Mouse (Mus musculus) midbrain, embryonic 11.5 days (tissue): ENCODE results near the gene Gm21704. TPM values are rescaled to one million over a fixed set of nuclear protein-coding genes. Genes with fewer than 3 reads are reported as not detected.
"Not testable (repeated sequence)": the region's sequence is repeated elsewhere in the genome, so short reads cannot be mapped to it uniquely, and the experiment has no call there.

Source experiments
- ATAC-seq: fragments of 200-750 bp; cut with Nextera tagmentation; 2 replicates; pipeline ENCODE4 v1.8.0; 2017; ENCODE audit warnings: moderate TSS enrichment, moderate library complexity; ENCODE audit not compliant: low FRiP score
- DNase-seq: peaks from one replicate; pipeline ENCODE4 v3.0.0; 2015; ENCODE audit warnings: low spot score; ENCODE audit errors: missing footprints
- H3K27ac ChIP-seq: fragments of 300-500 bp; sonication (generic); 2 replicates; pipeline ENCODE4 v1.5.1; 2014; ENCODE audit warnings: low read depth, low read length
- H3K27me3 ChIP-seq: fragments of 300-500 bp; sonication (generic); 2 replicates; pipeline ENCODE4 v1.6.1; 2014; ENCODE audit warnings: mild to moderate bottlenecking, low read length, moderate library complexity, mixed read lengths; ENCODE audit not compliant: control insufficient read depth, insufficient read depth
- H3K36me3 ChIP-seq: fragments of 300-500 bp; sonication (generic); 2 replicates; pipeline ENCODE4 v1.6.1; 2014; ENCODE audit warnings: mild to moderate bottlenecking, low read length, moderate library complexity, mixed read lengths; ENCODE audit not compliant: control insufficient read depth, insufficient read depth
- H3K4me1 ChIP-seq: fragments of 300-500 bp; sonication (generic); 2 replicates; pipeline ENCODE4 v1.6.1; 2014; ENCODE audit warnings: low read length; ENCODE audit not compliant: control insufficient read depth, insufficient read depth
- H3K4me2 ChIP-seq: fragments of 300-500 bp; sonication (generic); 2 replicates; pipeline ENCODE4 v1.6.1; 2014; ENCODE audit warnings: mild to moderate bottlenecking, moderate library complexity
- H3K4me3 ChIP-seq: fragments of 300-500 bp; sonication (generic); 2 replicates; pipeline ENCODE4 v1.5.1; 2014; ENCODE audit warnings: low read depth, low read length
- H3K9ac ChIP-seq: fragments of 300-500 bp; sonication (generic); 2 replicates; pipeline ENCODE4 v1.6.1; 2014; ENCODE audit warnings: low read length
- H3K9me3 ChIP-seq: fragments of 300-500 bp; sonication (generic); 2 replicates; pipeline ENCODE4 v1.6.1; 2016; ENCODE audit warnings: low read length; ENCODE audit not compliant: control insufficient read depth
- WGBS: fragments of 180-500 bp; shearing (Covaris S2); extraction: QIAGEN DNeasy Blood & Tissue Kit; methylation state at CpG from one replicate; pipeline ENCODE4 v1.1.7; 2014; 5-methylcytosine and 5-hydroxymethylcytosine counted together
- polyA plus RNA-seq: library from polyadenylated mRNA; unstranded; fragments of >200 nt; fragmentation: Nextera tagmentation; extraction: Ambion mirVana; gene quantifications from 2 replicates; pipeline ENCODE4 v1.2.1, GENCODE M21; 2014

The Gm21704 gene
- polyA plus RNA-seq: not detected in 2 replicates

- not testable (repeated sequence) for H3K4me2 ChIP-seq, H3K9ac ChIP-seq, H3K9me3 ChIP-seq, H3K4me3 ChIP-seq, H3K4me1 ChIP-seq, ATAC-seq, H3K27ac ChIP-seq, H3K27me3 ChIP-seq, DNase-seq, H3K36me3 ChIP-seq
- WGBS: no CpG with 5 or more reads among the region's 9 CpGs
Observed at GRCm38 (mm10) chrY:3410067-3410466, at the start of gene Gm21704, which contains the start of gene Gm21708. TSS of gene Gm21704 (minus strand) at chrY:3410167. TSS of gene Gm21708 (minus strand) at chrY:3410167.

- H3K27me3 ChIP-seq, H3K27ac ChIP-seq, H3K4me3 ChIP-seq, H3K4me2 ChIP-seq, H3K36me3 ChIP-seq, H3K9me3 ChIP-seq, ATAC-seq, H3K9ac ChIP-seq, H3K4me1 ChIP-seq, DNase-seq: not testable (repeated sequence)
- no CpG with 5 or more reads among the region's 9 CpGs for WGBS
Observed at GRCm38 (mm10) chrY:3345229-3345628, 64.7 kb downstream of the Gm21704 start, which contains the start of gene Gm21693. TSS of gene Gm21693 (minus strand) at chrY:3345329.

GRCm38 (mm10) chrY:3340661-3341060 lies 69.3 kb downstream of the Gm21704 start:
- not testable (repeated sequence) for H3K4me2 ChIP-seq, H3K9ac ChIP-seq, ATAC-seq, H3K27me3 ChIP-seq, H3K9me3 ChIP-seq, DNase-seq, H3K4me3 ChIP-seq, H3K36me3 ChIP-seq, H3K27ac ChIP-seq, H3K4me1 ChIP-seq
- WGBS: no CpG with 5 or more reads among the region's 11 CpGs

Other genes with a start within 250 kb of the Gm21704 start
- gene Gm21677, start 103.7 kb downstream of the Gm21704 start, polyA plus RNA-seq: not detected in 2 replicates
- gene Gm21693, start 64.8 kb downstream of the Gm21704 start, polyA plus RNA-seq: not detected in 2 replicates
- gene Gm21708, start within 50 bp of the Gm21704 start, polyA plus RNA-seq: not detected in 2 replicates